Mouse (Mus musculus) embryo, embryonic 10 days (tissue): Measurements from ENCODE around the gene Cxcr5.

ENCODE experiments used
- DNase-seq: peaks from one replicate; pipeline ENCODE4 v3.0.0-alpha.2; 2015; ENCODE audit warnings: low spot score

Cxcr5 gene

DNA sequence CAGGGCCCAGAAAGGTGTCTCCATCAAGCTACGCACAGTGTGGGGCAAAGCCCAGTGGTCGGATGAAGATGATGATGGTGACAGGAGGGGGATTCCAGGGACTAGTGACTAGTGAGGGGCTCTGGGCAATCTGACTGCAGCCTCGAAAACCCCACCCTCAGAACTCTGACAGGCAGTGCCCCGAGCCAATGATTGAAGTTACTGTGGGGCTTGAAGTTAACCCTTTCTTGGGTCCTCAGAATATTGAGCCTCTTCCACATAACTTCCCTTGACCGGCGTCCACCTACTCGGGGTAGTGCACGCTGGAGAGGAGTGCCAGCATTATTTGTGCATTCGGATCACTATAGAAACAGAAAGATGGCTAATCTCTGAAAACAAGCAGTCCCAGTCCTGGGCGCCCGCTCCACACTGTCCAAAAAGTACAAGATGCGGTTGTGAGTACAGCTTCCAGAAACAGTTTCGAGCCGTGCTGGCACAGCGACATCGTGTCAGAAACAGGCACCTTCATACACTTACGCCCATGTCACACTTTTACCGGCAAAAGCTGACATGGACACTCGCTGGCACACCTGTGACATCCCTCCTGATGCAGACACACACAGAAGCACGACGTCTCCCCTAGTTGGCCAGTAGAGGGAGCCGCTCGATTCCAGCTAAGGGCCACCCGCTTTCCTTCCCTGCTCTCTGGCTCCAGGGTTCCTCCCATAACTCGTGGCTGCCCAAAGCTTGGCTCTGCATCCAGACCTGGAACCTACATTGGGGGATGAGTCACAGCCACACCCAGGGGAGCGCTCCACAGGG is 81.8 kb downstream of the Cxcr5 start:
- DNase-seq, result peak; percentile 94

DNA sequence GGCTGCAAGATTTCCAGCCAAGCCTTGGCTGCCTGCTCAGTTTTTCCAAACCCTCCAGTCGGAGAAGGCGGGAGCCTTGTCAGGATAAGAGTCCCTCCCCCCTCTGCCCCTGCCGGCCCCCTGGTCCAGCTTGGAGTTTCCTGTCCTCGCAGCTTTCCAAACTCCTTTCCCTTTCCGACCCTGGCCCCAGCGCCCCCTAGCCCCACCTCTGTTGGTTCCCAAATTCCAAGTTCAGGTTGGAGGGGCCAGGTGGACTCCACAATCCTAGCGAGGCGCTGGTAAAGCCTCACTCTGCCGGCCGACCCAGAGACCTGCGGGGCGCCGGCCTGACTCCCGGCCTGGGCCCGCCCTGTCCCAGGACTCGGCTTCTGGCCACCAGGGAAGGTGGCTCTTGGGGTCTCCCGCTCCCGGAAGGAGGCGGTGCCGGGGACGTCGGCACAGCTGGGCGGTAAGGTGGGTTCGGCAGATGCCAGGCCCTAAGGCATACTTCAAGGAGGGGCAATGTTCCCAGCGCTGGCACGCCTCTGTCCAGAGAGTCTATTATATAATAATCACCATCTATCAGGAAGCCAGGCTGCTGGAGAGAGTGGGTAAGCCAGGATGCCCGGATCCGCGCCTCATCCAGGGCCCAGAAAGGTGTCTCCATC is 82.6 kb downstream of the Cxcr5 start:
- peak; percentile 86 for DNase-seq

DNA sequence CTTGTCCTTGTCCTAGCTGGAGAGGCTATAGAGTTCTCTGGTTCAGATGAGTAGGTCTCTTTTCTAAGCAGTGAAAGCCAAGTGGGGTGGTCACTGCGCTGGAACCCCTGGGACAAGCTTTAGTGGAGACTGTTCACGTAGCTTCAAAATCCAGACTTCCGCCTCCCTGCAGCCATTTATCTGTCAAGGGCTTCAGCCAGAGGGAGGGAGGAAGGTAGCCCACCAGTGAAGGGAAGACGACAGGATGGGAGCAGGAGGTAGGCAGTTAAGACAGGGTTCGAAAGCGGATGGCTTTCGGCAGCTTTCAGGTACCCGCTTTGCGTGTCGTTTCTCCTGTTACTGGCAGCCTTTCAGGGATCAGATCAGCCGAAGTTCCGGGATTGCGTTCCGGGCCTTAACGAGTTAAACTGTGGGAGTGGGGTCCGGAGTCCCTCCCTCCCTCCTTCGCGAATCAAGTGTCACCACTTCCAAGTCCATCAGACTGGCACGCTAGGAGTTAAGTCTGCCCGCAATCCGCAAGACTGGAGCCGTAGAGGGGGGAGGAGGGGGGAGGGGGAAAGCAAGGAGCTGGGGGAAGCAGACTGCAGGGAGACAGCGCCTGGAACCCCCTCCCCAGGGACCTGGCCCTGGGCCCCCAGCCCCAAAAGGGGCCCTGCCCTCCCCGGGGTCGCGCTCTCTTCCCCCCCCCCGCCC is 83.3 kb downstream of the Cxcr5 start:
- DNase-seq, result peak; percentile 95

DNA sequence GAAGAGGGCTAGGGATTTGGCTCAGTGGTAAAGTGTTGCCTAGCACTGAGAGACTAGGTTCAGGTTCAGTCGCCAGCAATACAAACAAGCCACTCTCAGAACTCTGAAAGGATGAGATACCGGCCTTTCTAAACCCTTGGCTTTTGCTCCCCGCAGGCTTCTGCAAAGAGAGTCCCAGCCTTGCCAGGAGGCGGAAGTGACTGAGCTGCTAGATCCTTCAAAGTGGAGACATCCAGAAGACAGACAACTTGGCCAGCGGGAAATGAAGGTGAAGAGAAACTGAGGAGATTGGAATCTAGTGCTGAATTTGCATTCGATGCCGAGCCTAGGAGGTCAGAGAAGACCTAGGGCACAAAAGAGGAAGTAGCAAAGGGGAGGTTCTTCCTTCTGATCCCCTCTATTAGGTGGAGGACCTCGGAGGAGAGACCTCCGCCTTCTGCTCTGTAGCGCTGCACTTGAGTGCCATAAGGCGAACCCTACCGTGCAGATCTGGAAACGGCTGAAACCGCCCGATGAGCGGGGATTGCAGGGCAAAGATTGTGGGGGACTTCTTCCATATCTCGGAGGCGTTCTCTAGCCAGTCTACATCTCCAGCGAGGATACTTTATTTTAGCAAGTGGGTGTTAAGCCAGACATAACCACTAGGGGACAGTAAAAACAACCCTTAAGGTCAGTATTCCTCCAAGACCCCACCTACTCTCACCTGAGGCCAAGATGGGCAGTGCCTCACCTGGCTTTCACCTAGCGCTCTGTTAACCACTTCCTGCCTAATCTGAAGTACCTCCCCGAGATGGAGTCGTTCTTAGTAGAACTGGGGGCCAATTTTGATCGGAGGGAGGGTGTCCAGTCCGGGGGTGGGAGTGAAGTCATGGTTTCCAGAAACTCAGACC is 84.1 kb downstream of the Cxcr5 start:
- peak; percentile 78 for DNase-seq

DNA sequence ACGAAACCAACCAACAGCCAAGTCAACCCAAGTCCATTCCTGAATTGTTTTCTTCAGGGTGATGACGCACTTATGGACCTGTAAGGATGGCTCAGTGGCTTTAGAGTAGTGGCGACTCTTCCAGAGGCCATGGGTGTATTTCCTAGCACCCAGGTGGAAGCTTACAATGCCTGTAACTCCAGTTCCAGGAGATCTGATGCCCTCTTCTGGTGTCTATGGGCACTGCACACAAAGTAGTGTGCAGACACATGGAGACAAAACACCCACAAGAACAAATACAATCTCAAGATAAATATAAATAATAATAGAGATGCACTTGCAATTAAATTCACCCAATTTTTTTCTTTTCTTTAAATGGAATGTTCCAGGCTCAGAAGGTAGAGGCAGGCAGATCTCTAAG is 85.7 kb downstream of the Cxcr5 start:
- no peak for DNase-seq

DNA sequence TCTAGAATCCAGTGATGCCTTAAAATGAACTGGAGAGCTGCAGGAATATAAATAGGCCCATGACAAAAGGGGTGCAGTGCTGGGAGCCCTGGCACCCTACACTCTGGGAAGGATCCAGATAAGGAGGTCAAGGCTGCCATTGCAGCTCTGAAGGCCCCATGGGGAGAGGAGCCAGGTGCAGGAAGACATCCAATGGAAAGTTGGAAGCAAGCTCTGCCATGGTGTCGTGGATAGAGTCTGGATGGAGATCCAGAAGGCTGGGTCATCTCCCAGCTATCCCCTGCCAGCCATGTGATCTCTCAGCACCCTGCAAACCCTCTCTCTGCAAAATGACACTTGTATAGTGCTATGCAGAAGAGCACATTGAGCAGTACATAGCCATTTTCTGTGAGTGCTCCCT is 87.3 kb downstream of the Cxcr5 start:
- no peak for DNase-seq

DNA sequence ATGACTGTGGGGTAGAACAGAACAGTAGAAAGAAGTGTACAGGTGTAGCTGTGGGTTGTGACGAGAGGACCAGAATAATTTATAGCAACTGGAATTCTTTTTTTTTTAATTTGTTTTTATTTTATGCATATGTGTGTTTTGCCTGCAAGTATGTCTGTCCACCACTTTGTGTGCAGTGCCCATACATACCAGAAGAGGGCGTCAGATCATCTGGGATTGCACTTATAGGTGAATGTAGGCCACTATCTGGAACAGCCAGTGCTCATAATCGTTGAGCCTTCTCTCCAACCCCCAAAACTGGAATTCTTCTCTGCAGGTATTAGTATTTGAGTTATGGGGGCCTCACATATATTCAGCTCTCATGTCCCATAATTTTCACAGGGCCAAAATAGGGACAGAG is 88.5 kb downstream of the Cxcr5 start:
- no peak for DNase-seq

DNA sequence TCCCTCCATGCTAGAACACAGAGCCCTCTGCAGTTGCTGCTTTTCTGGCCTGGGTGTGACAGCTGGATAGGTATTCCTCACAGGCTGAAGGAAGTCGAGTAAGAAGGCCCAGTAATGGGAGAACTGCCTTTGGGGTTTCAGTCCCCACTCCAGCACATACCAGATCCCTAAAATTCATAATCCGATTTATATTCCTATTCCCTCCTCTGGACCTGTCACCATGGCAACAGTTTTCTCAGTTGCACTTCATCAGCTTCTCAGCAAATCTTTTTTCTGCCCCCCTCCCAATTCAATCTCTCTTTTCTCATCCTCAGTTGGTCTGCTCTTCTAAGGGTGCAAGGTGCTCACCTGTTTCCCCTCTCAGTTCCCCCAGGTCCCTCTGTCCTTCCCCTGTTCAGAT is 92.9 kb downstream of the Cxcr5 start:
- DNase-seq, result no peak

DNA sequence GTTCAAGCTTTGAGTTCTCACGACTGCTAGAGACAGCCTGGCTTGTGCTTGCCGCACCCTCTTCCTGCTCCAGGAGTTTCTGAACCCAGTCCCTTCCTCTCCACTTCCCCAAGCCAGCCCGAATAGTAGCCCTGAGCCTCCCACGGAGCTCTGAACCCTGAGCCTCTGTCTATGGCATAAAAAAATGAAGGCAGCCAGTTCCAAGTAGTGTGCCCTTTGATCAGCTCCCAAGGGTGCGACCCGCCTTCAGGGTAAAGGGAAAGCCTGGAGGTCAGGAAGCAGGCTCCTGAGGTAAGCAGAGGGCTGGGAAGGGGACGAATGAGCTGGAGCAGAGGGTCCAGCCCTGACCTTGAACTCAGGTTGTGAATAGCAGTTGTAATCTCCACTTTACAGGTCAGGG is 93.5 kb downstream of the Cxcr5 start:
- DNase-seq, result no peak

DNA sequence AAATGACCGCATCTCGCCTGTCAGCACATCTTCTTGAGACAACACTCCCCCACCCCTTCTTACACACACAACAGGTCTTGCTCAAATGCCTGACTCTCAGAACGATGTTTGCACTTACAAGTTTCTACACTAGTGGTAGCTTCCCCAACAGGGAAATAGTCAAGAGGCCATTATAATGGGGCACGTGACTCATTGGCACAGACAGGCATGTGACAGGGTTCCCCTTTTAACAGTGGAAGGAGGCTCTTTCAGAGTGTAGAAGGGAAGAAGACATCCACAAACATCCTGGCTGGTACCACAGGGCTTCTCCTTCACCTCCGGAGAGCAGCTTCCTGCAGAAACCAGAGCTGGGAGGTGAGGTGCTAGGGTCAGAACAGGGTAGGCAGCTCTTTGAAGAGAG is 99.7 kb downstream of the Cxcr5 start:
- no peak for DNase-seq
